Mouse (Mus musculus) MEL (cell line): ENCODE measurements around the gene Rapgef4. TPM values are rescaled to one million over a fixed set of nuclear protein-coding genes. Genes with fewer than 3 reads are reported as not detected.

ENCODE experiments used
- DNase-seq: peaks from one replicate; pipeline ENCODE4 v3.0.0; 2011; ENCODE audit warnings: low read depth, low spot score
- H3K27ac ChIP-seq: 2 replicates; pipeline ENCODE4 v1.5.1; 2012; ENCODE audit warnings: low read depth, mild to moderate bottlenecking, control low read depth, low read length, moderate library complexity; ENCODE audit not compliant: control insufficient read depth
- H3K27me3 ChIP-seq, 2 experiments: fragments of 150-350 bp in 1 of 2; sonication (generic) in 1 of 2; 2 replicates each; pipeline ENCODE4 v1.6.1; 2012; ENCODE audit warnings: low read length in 2 of 2, mild to moderate bottlenecking in 2 of 2, improper control_type of control experiment in 1 of 2, moderate library complexity in 1 of 2; ENCODE audit not compliant: insufficient read depth in 2 of 2, control insufficient read depth in 1 of 2
- H3K36me3 ChIP-seq, 2 experiments: 2 replicates each; pipeline ENCODE4 v1.6.1; 2012 to 2014; ENCODE audit warnings: low read length in 2 of 2, improper control_type of control experiment in 1 of 2, inconsistent platforms in 1 of 2, mild to moderate bottlenecking in 1 of 2; ENCODE audit not compliant: insufficient read depth in 2 of 2, control insufficient read depth in 1 of 2
- H3K4me1 ChIP-seq, 2 experiments: fragments of 150-350 bp in 1 of 2; sonication (generic) in 1 of 2; 2 replicates each; pipeline ENCODE4 v1.6.1; 2012; ENCODE audit warnings: low read length in 2 of 2, improper control_type of control experiment in 1 of 2, mild to moderate bottlenecking in 1 of 2; ENCODE audit not compliant: insufficient read depth in 2 of 2, control insufficient read depth in 1 of 2
- H3K4me3 ChIP-seq, 2 experiments: fragments of 150-350 bp in 1 of 2; sonication (generic) in 1 of 2; 2 replicates each; pipeline ENCODE4 v1.5.1; 2012; ENCODE audit warnings: low read depth in 2 of 2, low read length in 2 of 2, mild to moderate bottlenecking in 2 of 2, moderate library complexity in 2 of 2, control low read depth in 1 of 2, improper control_type of control experiment in 1 of 2; ENCODE audit not compliant: control insufficient read depth in 1 of 2, insufficient read depth in 1 of 2
- H3K79me2 ChIP-seq: 2 replicates; pipeline ENCODE4 v1.6.1; 2012; ENCODE audit warnings: mild to moderate bottlenecking, low read length, moderate library complexity; ENCODE audit not compliant: control insufficient read depth, poor library complexity, insufficient read depth
- H3K9ac ChIP-seq: 2 replicates; pipeline ENCODE4 v1.6.1; 2012; ENCODE audit warnings: low read depth, mild to moderate bottlenecking, control low read depth, low read length, moderate library complexity; ENCODE audit not compliant: control insufficient read depth, poor library complexity, severe bottlenecking
- H3K9me3 ChIP-seq: fragments of 150-350 bp; sonication (generic); replicated peaks from 2 replicates; pipeline ENCODE4 v1.6.1; 2012; ENCODE audit warnings: mild to moderate bottlenecking, low read length, improper control_type of control experiment, moderate library complexity; ENCODE audit not compliant: insufficient read depth
- CHD1 ChIP-seq: IDR thresholded peaks from 2 replicates; pipeline ENCODE4 v1.6.1; 2012; ENCODE audit warnings: low read depth, mild to moderate bottlenecking, inconsistent platforms, low read length, improper control_type of control experiment
- CTCF ChIP-seq, 3 experiments: IDR thresholded peaks in 2 of 3; conservative IDR thresholded peaks in 1 of 3; 2 replicates each; pipeline ENCODE4 v1.5.1; 2011 to 2012; ENCODE audit warnings: low read length in 3 of 3, low read depth in 2 of 3, mild to moderate bottlenecking in 2 of 3, improper control_type of control experiment in 1 of 3, inconsistent platforms in 1 of 3, mixed read lengths in 1 of 3, moderate library complexity in 1 of 3; ENCODE audit not compliant: control insufficient read depth in 1 of 3, insufficient read depth in 1 of 3, poor library complexity in 1 of 3, severe bottlenecking in 1 of 3
- E2F4 ChIP-seq: IDR thresholded peaks from 2 replicates; pipeline ENCODE4 v1.6.1; 2011; ENCODE audit warnings: low read depth, low read length, improper control_type of control experiment, borderline replicate concordance
- ELF1 ChIP-seq: IDR thresholded peaks from 2 replicates; pipeline ENCODE4 v1.6.1; 2014; ENCODE audit warnings: low read depth, mild to moderate bottlenecking, inconsistent platforms, low read length, improper control_type of control experiment, moderate library complexity
- GATA1 ChIP-seq: IDR thresholded peaks from 2 replicates; pipeline ENCODE4 v1.6.1; 2011; ENCODE audit warnings: low read depth, low read length, improper control_type of control experiment
- HCFC1 ChIP-seq: IDR thresholded peaks from 2 replicates; pipeline ENCODE4 v1.6.1; 2012; ENCODE audit warnings: low read depth, mild to moderate bottlenecking, inconsistent platforms, low read length, improper control_type of control experiment, moderate library complexity
- JUND ChIP-seq: IDR thresholded peaks from 2 replicates; pipeline ENCODE4 v1.6.1; 2011; ENCODE audit warnings: low read depth, mild to moderate bottlenecking, improper control_type of control experiment, low read length
- MAX ChIP-seq: IDR thresholded peaks from 2 replicates; pipeline ENCODE4 v1.6.1; 2011; ENCODE audit warnings: low read length, improper control_type of control experiment
- MEF2A ChIP-seq: IDR thresholded peaks from 2 replicates; pipeline ENCODE4 v1.6.1; 2014; ENCODE audit warnings: low read depth, mild to moderate bottlenecking, inconsistent platforms, low read length, improper control_type of control experiment; ENCODE audit not compliant: poor library complexity, insufficient replicate concordance, severe bottlenecking; ENCODE audit errors: extremely low read depth
- MXI1 ChIP-seq: IDR thresholded peaks from 2 replicates; pipeline ENCODE4 v1.6.1; 2011; ENCODE audit warnings: mild to moderate bottlenecking, low read depth, low read length, improper control_type of control experiment
- MYB ChIP-seq: IDR thresholded peaks from 2 replicates; pipeline ENCODE4 v1.6.1; 2011; ENCODE audit warnings: mild to moderate bottlenecking, low read depth, low read length, improper control_type of control experiment
- POLR2A ChIP-seq, 2 experiments: IDR thresholded peaks; 2 replicates each; pipeline ENCODE4 v1.6.1; 2011 to 2012; ENCODE audit warnings: low read length in 2 of 2, mild to moderate bottlenecking in 2 of 2, control low read depth in 1 of 2, improper control_type of control experiment in 1 of 2, low read depth in 1 of 2, moderate library complexity in 1 of 2; ENCODE audit not compliant: control insufficient read depth in 1 of 2, insufficient read depth in 1 of 2, poor library complexity in 1 of 2
- POLR2AphosphoS2 ChIP-seq: IDR thresholded peaks from 2 replicates; pipeline ENCODE4 v1.6.1; 2011; ENCODE audit warnings: low read length, improper control_type of control experiment
- POLR2AphosphoS5 ChIP-seq: IDR thresholded peaks from 2 replicates; pipeline ENCODE4 v1.6.1; 2012; ENCODE audit warnings: low read depth, borderline replicate concordance, mild to moderate bottlenecking, inconsistent platforms, low read length, moderate library complexity, mixed read lengths
- SIN3A ChIP-seq: IDR thresholded peaks from 2 replicates; pipeline ENCODE4 v1.6.1; 2012; ENCODE audit warnings: low read length, improper control_type of control experiment, inconsistent platforms
- SMC3 ChIP-seq: IDR thresholded peaks from 2 replicates; pipeline ENCODE4 v1.6.1; 2011; ENCODE audit warnings: low read depth, low read length, improper control_type of control experiment
- TCF12 ChIP-seq: IDR thresholded peaks from 2 replicates; pipeline ENCODE4 v1.6.1; 2014; ENCODE audit warnings: low read depth, mild to moderate bottlenecking, inconsistent platforms, low read length, improper control_type of control experiment, moderate library complexity
- UBTF ChIP-seq: IDR thresholded peaks from 2 replicates; pipeline ENCODE4 v1.6.1; 2012; ENCODE audit warnings: low read depth, mild to moderate bottlenecking, inconsistent platforms, low read length, improper control_type of control experiment, moderate library complexity, borderline replicate concordance; ENCODE audit not compliant: insufficient read depth
- USF2 ChIP-seq, 2 experiments: IDR thresholded peaks; 2 replicates each; pipeline ENCODE4 v1.6.1; 2011 to 2012; ENCODE audit warnings: improper control_type of control experiment in 2 of 2, low read length in 2 of 2, borderline replicate concordance in 1 of 2, inconsistent platforms in 1 of 2, low read depth in 1 of 2, mild to moderate bottlenecking in 1 of 2; ENCODE audit not compliant: insufficient read depth in 1 of 2
- ZC3H11A ChIP-seq: IDR thresholded peaks from 2 replicates; pipeline ENCODE4 v1.6.1; 2012; ENCODE audit warnings: low read depth, mild to moderate bottlenecking, inconsistent platforms, low read length, improper control_type of control experiment
- ZKSCAN1 ChIP-seq: IDR thresholded peaks from 2 replicates; pipeline ENCODE4 v1.6.1; 2012; ENCODE audit warnings: low read depth, mild to moderate bottlenecking, inconsistent platforms, low read length, improper control_type of control experiment, moderate library complexity
- ZMIZ1 ChIP-seq: IDR thresholded peaks from 2 replicates; pipeline ENCODE4 v1.6.1; 2012; ENCODE audit warnings: low read depth, mild to moderate bottlenecking, inconsistent platforms, low read length, improper control_type of control experiment, moderate library complexity
- polyA plus RNA-seq, 2 experiments: library from polyadenylated mRNA; stranded (reverse) in 1 of 2; unstranded in 1 of 2; fragments of >175 nt in 1 of 2; fragments of >200 nt in 1 of 2; gene quantifications; 2 replicates each; pipeline versions ENCODE4 v1.2.1 to v1.2.4; 2012; ENCODE audit warnings: low replicate concordance in 2 of 2, low read depth in 1 of 2; ENCODE audit not compliant: insufficient read length in 2 of 2, insufficient read depth in 1 of 2, missing spikeins in 1 of 2
- total RNA-seq: library from RNA; depleted of rRNA; stranded (reverse); fragments of 300-350 nt; gene quantifications from 2 replicates; pipeline ENCODE4 v1.2.3, GENCODE M21; 2012

The Rapgef4 gene
- total and polyA plus RNA-seq, 3 experiments: not detected

- H3K4me1 ChIP-seq: no peaks in the 10 kb centered on the region; a peak in 1 of 4 replicates
- H3K9ac ChIP-seq: no peak overlapping the region
- H3K79me2 ChIP-seq: no peaks in the 10 kb centered on the region
- H3K4me3 ChIP-seq: no peak overlapping the region
- H3K27me3 ChIP-seq: peaks cover 2 to 18% of the 10 kb centered on the region in 2 experiments
- H3K9me3 ChIP-seq: no peaks in the 10 kb centered on the region
- no peak overlapping the region for H3K27ac ChIP-seq
- DNase-seq: no peak
- TF ChIP-seq POLR2AphosphoS5 (no peak), ELF1 (no peak), POLR2AphosphoS2 (no peak), E2F4 (no peak), ZKSCAN1 (no peak), SIN3A (no peak)
- H3K36me3 ChIP-seq: no peaks in the 10 kb centered on the region
Observed at GRCm38 (mm10) chr2:72178025-72178424, 197.0 kb downstream of the Rapgef4 start.

- Histone ChIP-seq H3K9ac (no peak overlapping the region), H3K27ac (no peak overlapping the region), H3K36me3 (no peaks in the 10 kb centered on the region), H3K4me3 (no peak overlapping the region), H3K79me2 (no peaks in the 10 kb centered on the region), H3K27me3 (peaks cover 2 to 18% of the 10 kb centered on the region in 2 experiments), H3K9me3 (no peaks in the 10 kb centered on the region), H3K4me1 (no peaks in the 10 kb centered on the region; a peak in 1 of 4 replicates)
- TF ChIP-seq HCFC1: no peak
- no peak for DNase-seq
Observed at GRCm38 (mm10) chr2:72178515-72178914, 197.5 kb downstream of the Rapgef4 start.

- H3K27me3 ChIP-seq: peaks cover 2 to 16% of the 10 kb centered on the region in 2 experiments
- no peaks in the 10 kb centered on the region for H3K79me2 ChIP-seq
- H3K27ac ChIP-seq: no peak overlapping the region
- H3K36me3 ChIP-seq: no peaks in the 10 kb centered on the region
- H3K9ac ChIP-seq: no peak overlapping the region
- H3K9me3 ChIP-seq: no peaks in the 10 kb centered on the region
- TF ChIP-seq MYB (no peak), MAX (no peak), POLR2A (IDR thresholded peaks at IDR 0.05; ENCODE audit: control insufficient read depth in 1 of 2, insufficient read depth in 1 of 2, low read depth in 1 of 2, low read length in 2 of 2, poor library complexity in 1 of 2) (no peak), HCFC1 (no peak), MEF2A (no peak), UBTF (no peak), ZC3H11A (no peak), MXI1 (no peak), JUND (no peak), POLR2AphosphoS2 (no peak), GATA1 (no peak), SIN3A (no peak), TCF12 (no peak), SMC3 (no peak), POLR2AphosphoS5 (no peak), E2F4 (no peak), CTCF (IDR thresholded peaks at IDR 0.05 in 2 of 3, conservative IDR thresholded peaks at IDR 0.05 in 1 of 3; ENCODE audit: control insufficient read depth in 1 of 3, insufficient read depth in 1 of 3, low read depth in 2 of 3, low read length in 3 of 3, poor library complexity in 1 of 3, severe bottlenecking in 1 of 3) (no peak), USF2 (IDR thresholded peaks at IDR 0.05; ENCODE audit: borderline replicate concordance in 1 of 2, insufficient read depth in 1 of 2, low read depth in 1 of 2, low read length in 2 of 2) (no peak), ZMIZ1 (no peak), CHD1 (no peak)
- H3K4me1 ChIP-seq: no peaks in the 10 kb centered on the region; a peak in 1 of 4 replicates
- DNase-seq: no peak
- no peak overlapping the region for H3K4me3 ChIP-seq
Observed at GRCm38 (mm10) chr2:72179600-72180301, 198.7 kb downstream of the Rapgef4 start.
